In genomic region chr11:68852486-68852901, GRCm38 (mm10) we compare ENCODE assay signal across 8 mouse cellular contexts. TPM values are rescaled to one million over a fixed set of nuclear protein-coding genes. Genes with fewer than 3 reads are reported as not detected.
DNase-seq lines count a peak whose midpoint lies in the region; ATAC-seq lines count a peak whose summit lies in the region.

No protein-coding gene starts in this region.

- no peaks in the 10 kb centered on the region for H3K36me3 ChIP-seq in intestine, embryonic 16.5 days (ENCODE audit: control insufficient read depth, insufficient read depth, low read length)
- 0 out of 2 replicates have a peak, but pooled peaks cover 3% of the 10 kb centered on the region for H3K36me3 ChIP-seq in liver, embryonic 13.5 days

- intact Hi-C loops in gastrocnemius, postnatal 36 days (cut with DNase I) = no loop called here

- under 1% methylated on average over 34 of the region's 36 CpGs for WGBS in intestine, embryonic 16.5 days
- under 1% methylated on average over 36 of the region's 36 CpGs for WGBS in liver, embryonic 13.5 days (ENCODE audit: insufficient replicate concordance)

- H3K4me2 ChIP-seq in intestine, embryonic 16.5 days (ENCODE audit: low read depth, low read length) = peak overlapping the region; percentile 70
- peak overlapping the region; percentile 70 for H3K4me2 ChIP-seq in liver, embryonic 13.5 days

- no peaks in the 10 kb centered on the region for H3K27me3 ChIP-seq in intestine, embryonic 16.5 days (replicated peaks; ENCODE audit: control insufficient read depth, insufficient read depth, low read length)
- H3K27me3 ChIP-seq in liver, embryonic 13.5 days = no peaks in the 10 kb centered on the region

- peak; percentile 29 for DNase-seq in retina, adult 2 months (ENCODE audit: low read depth, low spot score)
- DNase-seq in retina, postnatal 1 day = no peak
- peak; percentile 65 to 75 for DNase-seq in gastrocnemius, postnatal 36 days
- DNase-seq in liver, embryonic 13.5 days = peak; percentile 76
- peak; percentile 68 to 81 for DNase-seq in urinary bladder, adult 18-20 months (ENCODE audit: low spot score in 2 of 2)

- peak overlapping the region; percentile 98 for H3K9ac ChIP-seq in intestine, embryonic 16.5 days (ENCODE audit: low read depth, low read length)
- H3K9ac ChIP-seq in liver, embryonic 13.5 days = peak overlapping the region; percentile 99

- H3K27ac ChIP-seq in intestine, embryonic 16.5 days (ENCODE audit: low read length) = peak overlapping the region; percentile 100
- peak overlapping the region; percentile 99 for H3K27ac ChIP-seq in liver, embryonic 13.5 days

- peaks cover 21% of the 10 kb centered on the region for H3K4me1 ChIP-seq in intestine, embryonic 16.5 days (ENCODE audit: control insufficient read depth, insufficient read depth, low read length)
- peaks cover 70% of the 10 kb centered on the region for H3K4me1 ChIP-seq in liver, embryonic 13.5 days (replicated peaks)

- no peaks in the 10 kb centered on the region for H3K9me3 ChIP-seq in intestine, embryonic 16.5 days (ENCODE audit: control insufficient read depth, low read length)
- no peaks in the 10 kb centered on the region for H3K9me3 ChIP-seq in liver, embryonic 13.5 days (replicated peaks)

- ATAC-seq in common myeloid progenitor, adult 5-6 weeks (replicated peaks; ENCODE audit: low read depth, poor library complexity, severe bottlenecking) = peak; percentile 15
- peak; percentile 87 for ATAC-seq in intestine, embryonic 16.5 days
- ATAC-seq in liver, embryonic 13.5 days (ENCODE audit: low read depth) = peak; percentile 80
- peak; percentile 13; the same call in 1 of the 2 replicates for ATAC-seq in monocyte, adult 5-6 weeks (replicated peaks; ENCODE audit: insufficient number of reproducible peaks, low FRiP score, low TSS enrichment, poor library complexity, severe bottlenecking)

- H3K4me3 ChIP-seq in intestine, embryonic 16.5 days (ENCODE audit: low read length) = peak overlapping the region; percentile 100
- peak overlapping the region; percentile 95 for H3K4me3 ChIP-seq in liver, embryonic 13.5 days (replicated peaks)

RNA-seq across cellular contexts. Expression of gene Ndel1, which starts 19.2 kb away (rescaled TPM):
- 36.8 and 38.4 TPM in 2 replicates for total RNA-seq in common myeloid progenitor, adult 5-6 weeks (2017)
- total RNA-seq in gastrocnemius, postnatal 36 days (2021) = 10 to 100 TPM; 70.0 to 81.9 TPM
- 70.4 and 73.6 TPM in 2 replicates for polyA plus RNA-seq in intestine, embryonic 16.5 days (2015; fragmentation: Nextera tagmentation; extraction: Ambion mirVana)
- 35.5 and 40.0 TPM in 2 replicates for polyA plus RNA-seq in liver, embryonic 13.5 days (2015; fragmentation: Nextera tagmentation; extraction: Ambion mirVana)
- 152 to 252 TPM (median 234 TPM) in 3 replicates for total RNA-seq in monocyte, adult 5-6 weeks (2017)

RNA-seq across cellular contexts. Expression of gene Rnf222, which starts 35.9 kb away (rescaled TPM):
- 0.23 TPM in 1 of 2 replicates, not detected in the other for total RNA-seq in common myeloid progenitor, adult 5-6 weeks (2017)
- not detected for total RNA-seq in gastrocnemius, postnatal 36 days (2021)
- polyA plus RNA-seq in intestine, embryonic 16.5 days (2015; fragmentation: Nextera tagmentation; extraction: Ambion mirVana) = 0.34 and 0.54 TPM in 2 replicates
- 0.08 and 0.09 TPM in 2 replicates for polyA plus RNA-seq in liver, embryonic 13.5 days (2015; fragmentation: Nextera tagmentation; extraction: Ambion mirVana)
- total RNA-seq in monocyte, adult 5-6 weeks (2017) = not detected in 3 replicates

RNA-seq across cellular contexts. Expression of gene Rpl26, which starts 48.9 kb away (rescaled TPM):
- 5,501 and 6,055 TPM in 2 replicates for total RNA-seq in common myeloid progenitor, adult 5-6 weeks (2017)
- 100 to 1,000 TPM; 536 to 627 TPM for total RNA-seq in gastrocnemius, postnatal 36 days (2021)
- 784 and 889 TPM in 2 replicates for polyA plus RNA-seq in intestine, embryonic 16.5 days (2015; fragmentation: Nextera tagmentation; extraction: Ambion mirVana)
- polyA plus RNA-seq in liver, embryonic 13.5 days (2015; fragmentation: Nextera tagmentation; extraction: Ambion mirVana) = 881 and 895 TPM in 2 replicates
- total RNA-seq in monocyte, adult 5-6 weeks (2017) = 2,881 to 4,104 TPM (median 3,946 TPM) in 3 replicates

Comparison
In these comparisons a context has a peak if more than half of its experiments do, and no peak if none do; other contexts are left out.
1. ATAC-seq: peak in every context shown above with its lines; median percentile 87 in intestine, embryonic 16.5 days; 80 in liver, embryonic 13.5 days; 15 in common myeloid progenitor, adult 5-6 weeks; 13 in monocyte, adult 5-6 weeks.